Comparison of ENCODE assay signal across 9 mouse cellular contexts in the genomic region with DNA sequence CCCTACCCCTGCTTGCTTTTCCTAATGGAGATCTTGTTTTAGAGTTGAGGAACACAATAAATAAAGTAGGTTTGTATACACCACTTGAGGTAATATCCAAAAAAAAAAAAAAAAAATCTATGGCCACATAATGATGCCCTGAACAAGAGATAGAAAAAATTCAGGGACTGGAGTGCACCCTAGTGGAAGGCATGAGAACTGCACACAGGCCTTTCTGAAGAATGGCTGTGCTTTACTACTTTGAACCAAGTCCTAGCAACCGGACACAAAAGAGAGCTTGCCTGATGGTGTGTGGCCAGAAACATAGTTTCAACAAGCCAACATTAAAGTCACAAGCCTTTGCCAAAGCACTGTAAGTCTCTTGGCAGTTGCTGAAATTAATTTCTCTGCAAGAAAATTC.
DNase-seq lines count a peak whose midpoint lies in the region; ATAC-seq lines count a peak whose summit lies in the region.
"Had no signal": no experiment of that assay in that cellular context is flagged by ENCODE, and none has a peak within 500 bp of the region (broad histone marks: within the 10 kb centered on the region; RNA-seq: fewer than 3 reads in every experiment).

No protein-coding gene starts in this region.

- no peaks in the 10 kb centered on the region for H3K27me3 ChIP-seq in forebrain, embryonic 14.5 days (replicated peaks; ENCODE audit: control insufficient read depth, insufficient read depth, low read length)
- H3K27me3 ChIP-seq in forebrain, embryonic 12.5 days: no peaks in the 10 kb centered on the region
- H3K27me3 ChIP-seq: midbrain, embryonic 12.5 days had no signal

- H3K9ac ChIP-seq in forebrain, embryonic 14.5 days (ENCODE audit: low read length): no peak overlapping the region
- H3K9ac ChIP-seq in forebrain, embryonic 12.5 days: no peak overlapping the region
- H3K9ac ChIP-seq: midbrain, embryonic 12.5 days had no signal

- H3K27ac ChIP-seq in forebrain, embryonic 14.5 days (ENCODE audit: low read depth, low read length): no peak overlapping the region
- H3K27ac ChIP-seq in forebrain, embryonic 12.5 days: no peak overlapping the region
- H3K27ac ChIP-seq: midbrain, embryonic 12.5 days had no signal

- no peaks in the 10 kb centered on the region for H3K36me3 ChIP-seq in forebrain, embryonic 14.5 days (ENCODE audit: control insufficient read depth, insufficient read depth, low read length)
- no peaks in the 10 kb centered on the region for H3K36me3 ChIP-seq in forebrain, embryonic 12.5 days (replicated peaks)
- H3K36me3 ChIP-seq: midbrain, embryonic 12.5 days had no signal

- no peak overlapping the region for H3K4me3 ChIP-seq in forebrain, embryonic 14.5 days (ENCODE audit: low read depth, low read length)
- no peak overlapping the region for H3K4me3 ChIP-seq in forebrain, embryonic 12.5 days (replicated peaks)
- H3K4me3 ChIP-seq: midbrain, embryonic 12.5 days had no signal

- ATAC-seq in forebrain, embryonic 14.5 days: no peak
- no peak for ATAC-seq in forebrain, embryonic 12.5 days (ENCODE audit: low FRiP score)

- DNase-seq in forebrain, embryonic 14.5 days (ENCODE audit: low spot score): peak; percentile 33
- DNase-seq in ovary, postnatal 14 days (ENCODE audit: low spot score): peak; percentile 46
- no peak for DNase-seq in ovary, adult 18-20 months (ENCODE audit: low spot score)
- DNase-seq in cerebellum, postnatal 4 days (ENCODE audit: low spot score in 2 of 2): peak; percentile 24 to 33
- peak; percentile 73 for DNase-seq in kidney, postnatal 14 days
- DNase-seq in retina, embryonic 14.5 days (ENCODE audit: low spot score): peak; percentile 62
- DNase-seq in thymus, postnatal 14 days: no peak

- no peaks in the 10 kb centered on the region for H3K4me1 ChIP-seq in forebrain, embryonic 14.5 days (ENCODE audit: control insufficient read depth, insufficient read depth, low read length)
- no peaks in the 10 kb centered on the region for H3K4me1 ChIP-seq in forebrain, embryonic 12.5 days
- H3K4me1 ChIP-seq: midbrain, embryonic 12.5 days had no signal

- no peaks in the 10 kb centered on the region for H3K9me3 ChIP-seq in forebrain, embryonic 14.5 days (replicated peaks; ENCODE audit: control insufficient read depth, low read length)
- H3K9me3 ChIP-seq in forebrain, embryonic 12.5 days: no peaks in the 10 kb centered on the region
- H3K9me3 ChIP-seq: midbrain, embryonic 12.5 days had no signal

- H3K4me2 ChIP-seq in forebrain, embryonic 14.5 days (ENCODE audit: low read length): no peak overlapping the region
- no peak overlapping the region for H3K4me2 ChIP-seq in forebrain, embryonic 12.5 days
- H3K4me2 ChIP-seq: midbrain, embryonic 12.5 days had no signal

- 67% methylated on average over 1 of the region's 1 CpGs for WGBS in forebrain, embryonic 14.5 days
- 68% methylated on average over 1 of the region's 1 CpGs for WGBS in forebrain, embryonic 12.5 days

Comparison
In these comparisons a context has a peak if more than half of its experiments do, and no peak if none do; other contexts are left out.
1. DNase-seq: peak in forebrain, embryonic 14.5 days (single experiment), ovary, postnatal 14 days (single experiment), cerebellum, postnatal 4 days (2 of 2), kidney, postnatal 14 days (single experiment) and retina, embryonic 14.5 days (single experiment); none in ovary, adult 18-20 months (single experiment) and thymus, postnatal 14 days (single experiment).